Mouse (Mus musculus) heart, postnatal 10 days (tissue): ENCODE measurements around the gene Thap3. TPM values are rescaled to one million over a fixed set of nuclear protein-coding genes. Genes with fewer than 3 reads are reported as not detected.
"Not testable (repeated sequence)": the region's sequence is repeated elsewhere in the genome, so short reads cannot be mapped to it uniquely, and the experiment has no call there.

Source experiments
- DNase-seq, 2 experiments: peaks; one replicate each; pipeline ENCODE4 v3.0.0; 2021
- intact Hi-C: fragments of 180-260 bp; cut with DNase I; formaldehyde crosslinking; loops from one replicate; pipeline ENCODE4 v1.15.1; 2025
- total RNA-seq, 2 experiments: library from RNA; stranded (reverse); gene quantifications; 2 replicates each; pipeline ENCODE4 v1.2.3; 2021

Thap3 gene
- 10 to 100 TPM; 10.3 to 12.5 TPM for total RNA-seq

DNA sequence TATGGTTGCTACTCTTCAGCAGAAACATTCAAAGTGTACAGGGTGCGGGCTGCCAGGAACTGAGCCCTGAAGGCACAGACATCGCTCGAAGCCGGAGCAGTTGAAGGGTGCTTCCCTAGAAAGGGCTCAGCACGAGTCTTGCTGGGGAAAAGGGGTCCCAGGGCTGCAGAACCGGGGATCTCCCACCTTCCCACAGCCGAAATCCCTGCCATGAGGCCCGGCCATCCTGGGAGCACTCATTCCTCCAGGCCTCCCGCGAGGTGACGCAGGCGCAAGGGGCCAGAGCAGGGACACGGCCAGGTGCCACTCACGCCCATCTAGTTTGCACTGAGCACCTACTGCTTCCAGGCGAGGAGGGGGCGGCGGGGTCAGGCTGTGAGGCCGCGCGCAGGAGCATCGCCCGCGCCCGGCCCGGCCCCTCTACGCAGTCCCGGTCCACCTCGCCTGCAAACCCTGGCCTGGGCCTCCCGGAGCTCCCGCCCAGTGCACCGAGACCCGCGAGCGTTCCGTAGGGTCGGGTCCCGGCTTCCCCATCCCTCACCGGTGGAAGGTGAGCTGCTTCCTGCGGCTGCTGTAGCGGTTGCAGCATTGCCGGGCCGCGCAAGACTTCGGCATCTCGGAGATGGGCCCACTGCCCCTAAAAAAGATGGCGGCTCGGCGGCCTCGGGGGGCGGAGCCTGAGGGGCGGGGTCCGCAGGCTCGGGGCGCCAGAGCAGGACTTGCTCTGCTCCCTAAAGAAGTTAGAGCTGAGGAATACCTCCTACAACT, at the start of gene Thap3:
Thap3 (minus strand) TSS at position 656 of the 768 bp plus-strand sequence.
- DNase-seq, result peak; percentile 87 to 88
- intact Hi-C loops, result no loop called here

DNA sequence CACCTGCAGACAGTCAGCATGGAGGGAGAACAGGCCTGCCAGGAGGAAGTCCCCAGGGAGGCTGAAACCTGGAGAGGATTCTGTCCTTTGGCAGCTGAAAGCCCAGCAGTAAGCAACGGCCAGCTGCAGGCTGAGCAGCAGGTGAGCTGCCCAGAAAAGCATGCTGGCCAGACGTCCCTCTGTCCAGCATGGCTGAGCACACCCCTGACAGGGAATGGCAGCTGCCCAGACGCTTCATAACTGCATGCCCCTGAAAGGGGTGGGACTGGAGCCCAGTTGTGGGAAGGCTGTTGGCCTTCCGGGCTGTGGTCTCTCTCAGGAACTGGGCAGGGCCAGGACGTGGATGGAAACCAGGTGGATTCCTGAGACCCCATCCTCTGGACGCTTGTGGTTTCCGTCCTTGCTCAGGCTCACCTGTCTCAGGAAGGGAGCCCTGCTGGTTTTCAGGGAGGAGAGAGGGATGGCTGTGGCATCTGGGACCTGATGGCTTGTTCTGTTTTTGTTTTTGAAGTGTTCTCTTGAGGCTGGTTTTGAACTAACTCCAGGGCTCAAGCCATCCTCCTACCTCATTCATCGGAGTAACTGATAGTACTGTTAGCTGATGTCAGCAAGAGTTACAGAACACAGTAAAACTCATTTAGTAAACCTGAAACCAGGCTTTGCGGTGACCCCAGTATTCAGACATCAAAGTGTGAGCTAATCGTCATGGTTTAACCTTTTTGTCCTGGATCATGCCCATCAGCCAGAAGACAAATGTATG, 49.6 kb upstream of the Thap3 start, which contains the start of gene Tas1r1:
Tas1r1 (minus strand) TSS at position 344 of the 760 bp plus-strand sequence.
- DNase-seq, result no peak
- intact Hi-C loops, result loop anchor here (2.0 kb wide), 1 partner anchor 58 kb away; no protein-coding TSS in a partner anchor

DNA sequence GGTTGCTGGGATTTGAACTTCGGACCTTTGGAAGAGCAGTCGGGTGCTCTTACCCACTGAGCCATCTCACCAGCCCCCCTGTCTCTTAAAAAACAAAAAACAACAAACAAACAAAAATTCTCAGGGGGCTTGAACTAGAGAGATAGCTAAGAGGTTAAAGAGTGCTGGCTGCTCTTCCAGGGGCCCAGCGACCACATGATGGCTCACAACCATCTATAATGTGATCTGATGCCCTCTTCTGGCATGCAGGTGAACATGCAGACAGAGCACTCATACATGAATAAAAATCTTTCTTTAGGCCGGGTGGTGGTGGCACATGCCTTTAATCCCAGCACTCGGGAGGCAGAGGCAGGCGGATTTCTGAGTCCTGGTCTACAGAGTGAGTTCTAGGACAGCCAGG, 47.7 kb upstream of the Thap3 start:
- not testable (repeated sequence) for DNase-seq
- intact Hi-C loops, result loop anchor here (1.0 kb wide), 1 partner anchor 55 kb away; no protein-coding TSS in a partner anchor

DNA sequence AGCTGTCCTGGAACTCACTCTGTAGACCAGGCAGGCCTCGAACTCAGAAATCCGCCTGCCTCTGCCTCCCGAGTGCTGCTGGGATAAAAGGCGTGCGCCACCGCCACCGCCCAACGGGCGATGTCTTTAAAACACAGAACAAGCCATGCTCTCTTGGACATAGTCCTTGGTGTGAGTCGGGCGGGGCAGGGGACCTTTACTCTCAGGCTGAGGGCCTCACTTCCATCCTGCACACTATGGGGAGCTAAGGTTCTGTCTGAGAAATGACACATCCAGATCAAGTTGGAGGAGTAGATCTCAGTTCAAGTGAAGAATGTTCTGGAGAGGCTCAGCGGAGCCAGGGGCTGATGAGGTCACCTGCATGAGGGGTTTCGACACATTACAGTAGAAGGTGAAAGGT, 44.1 kb upstream of the Thap3 start:
- intact Hi-C loops, result no loop called here

DNA sequence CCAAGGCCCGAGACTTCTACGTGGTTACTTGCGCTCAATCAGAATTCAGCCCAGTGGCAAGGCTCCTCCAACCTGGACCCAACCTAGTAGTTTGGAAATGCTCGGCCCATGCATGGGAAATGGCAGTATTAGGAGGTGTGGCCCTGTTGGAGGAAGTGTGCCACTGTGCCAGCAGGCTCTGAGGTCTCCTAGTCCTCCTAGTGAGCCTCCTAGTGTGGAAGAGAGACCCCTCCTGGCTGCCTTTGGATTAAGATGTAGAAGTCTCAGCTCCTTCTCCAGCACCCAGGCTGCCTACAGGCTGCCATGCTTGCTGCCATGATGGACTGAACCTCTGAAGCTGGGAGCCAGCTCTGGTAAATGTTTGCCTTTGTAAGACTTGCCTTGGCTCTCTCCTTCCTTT, 41.2 kb upstream of the Thap3 start:
- intact Hi-C loops, result no loop called here
- no peak for DNase-seq

More for the DNA sequence above, 44.1 kb upstream of the Thap3 start:
- DNase-seq, result no peak

DNA sequence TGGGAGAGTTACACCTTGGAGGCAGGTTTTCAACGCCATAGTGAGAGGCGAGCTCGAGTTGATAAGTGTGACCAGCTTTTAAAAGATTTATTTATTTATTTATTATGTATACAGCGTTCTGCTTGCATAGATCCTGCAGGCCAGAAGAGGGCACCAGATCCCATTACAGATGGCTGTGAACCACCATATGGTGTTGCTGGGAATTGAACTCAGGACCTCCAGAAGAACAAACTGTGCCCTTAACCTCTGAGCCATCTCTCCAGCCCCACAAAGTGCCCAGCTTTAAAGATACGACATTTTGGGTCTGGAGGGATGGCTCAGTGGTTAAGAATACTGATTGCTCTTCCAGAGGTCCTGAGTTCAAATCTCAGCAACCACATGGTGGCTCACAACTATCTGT, 40.3 kb upstream of the Thap3 start:
- DNase-seq, result peak in 1 of 2 experiments; percentile 36
- intact Hi-C loops, result no loop called here

DNA sequence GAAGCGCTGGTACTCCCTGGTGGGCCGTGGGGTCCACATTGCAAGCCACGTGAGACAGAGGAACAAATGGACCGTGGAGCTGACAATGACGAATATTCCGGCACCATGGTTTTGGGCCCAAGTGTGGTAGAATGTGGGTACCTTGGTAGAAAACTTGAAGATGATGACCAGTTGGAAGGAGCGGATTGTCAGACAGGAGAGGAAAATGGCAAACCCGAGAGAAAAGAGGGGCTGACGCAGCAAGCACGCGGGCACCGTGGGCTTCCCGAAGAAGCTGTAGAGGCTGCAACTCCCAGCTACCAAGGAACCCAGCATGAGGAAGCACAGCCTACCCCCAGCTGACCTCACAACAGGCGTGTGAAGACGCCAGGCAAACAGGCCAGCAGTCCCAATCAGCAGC, 39.7 kb upstream of the Thap3 start:
- intact Hi-C loops, result no loop called here

DNA sequence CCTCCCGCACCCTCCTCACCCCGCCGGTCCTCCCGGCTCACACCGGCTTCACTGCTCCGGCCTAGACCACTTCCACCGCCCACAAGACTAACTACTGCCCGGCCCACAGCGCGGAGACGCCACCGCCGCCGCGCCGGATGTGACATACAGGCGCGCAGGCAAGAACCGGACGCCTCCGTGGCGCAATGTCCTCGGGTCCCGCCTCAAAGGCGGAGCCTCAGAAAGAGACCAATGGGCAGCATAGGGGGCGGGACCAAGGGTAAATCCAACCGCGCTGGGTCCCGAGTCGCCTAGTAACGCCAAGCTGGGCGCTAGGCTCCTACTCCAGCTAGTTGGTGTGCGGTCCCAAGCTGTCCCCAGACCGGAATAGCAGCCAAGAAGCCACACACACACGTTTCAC, 38.7 kb upstream of the Thap3 start, which contains the start of gene Zbtb48:
Zbtb48 (minus strand) TSS at position 148 of the 400 bp plus-strand sequence.
- peak; percentile 98 for DNase-seq
- intact Hi-C loops, result loop anchor here (2.0 kb wide), 1 partner anchor 17 kb away; no protein-coding TSS in a partner anchor

More for the DNA sequence above, 39.7 kb upstream of the Thap3 start:
- no peak for DNase-seq

DNA sequence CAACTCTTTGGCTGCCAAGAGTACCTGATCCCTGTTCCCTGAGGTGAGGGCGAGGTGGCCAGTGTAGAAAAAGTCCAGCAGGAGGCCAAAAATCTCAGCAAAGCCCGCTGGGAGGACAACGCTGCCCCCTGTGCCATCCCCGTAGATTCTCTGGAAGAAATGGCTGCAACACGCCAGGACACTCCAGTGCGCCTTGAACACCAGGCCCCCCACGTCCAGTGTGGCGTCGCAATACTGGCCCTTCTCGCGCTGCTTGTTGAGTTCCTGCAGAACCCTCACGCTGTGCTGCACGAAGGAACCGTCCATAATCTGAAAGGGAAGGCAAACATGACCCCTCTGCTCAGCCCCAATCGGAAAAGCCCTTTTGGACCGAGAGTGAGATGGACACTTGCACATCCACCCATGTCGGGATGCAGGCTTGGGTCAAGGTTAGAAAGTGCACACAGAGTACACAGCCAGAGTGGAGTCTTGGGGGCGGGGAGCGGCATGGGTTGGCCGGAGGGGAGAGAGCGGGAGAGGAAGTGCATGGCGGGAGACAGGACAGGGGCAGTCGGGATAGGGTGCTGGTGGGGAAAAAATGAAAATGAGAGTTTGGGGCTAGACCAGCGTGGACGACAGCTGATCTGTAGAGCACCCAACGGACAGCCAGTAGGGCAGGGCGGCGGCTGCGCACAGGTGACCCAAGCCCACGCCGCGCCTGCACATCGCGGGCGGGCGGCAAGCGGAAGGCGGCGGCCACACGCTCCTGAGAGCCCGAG, 38.1 kb upstream of the Thap3 start:
- intact Hi-C loops, result loop anchor here (2.0 kb wide), 1 partner anchor 16 kb away; no protein-coding TSS in a partner anchor
- peak in 1 of 2 experiments; percentile 63 for DNase-seq

DNA sequence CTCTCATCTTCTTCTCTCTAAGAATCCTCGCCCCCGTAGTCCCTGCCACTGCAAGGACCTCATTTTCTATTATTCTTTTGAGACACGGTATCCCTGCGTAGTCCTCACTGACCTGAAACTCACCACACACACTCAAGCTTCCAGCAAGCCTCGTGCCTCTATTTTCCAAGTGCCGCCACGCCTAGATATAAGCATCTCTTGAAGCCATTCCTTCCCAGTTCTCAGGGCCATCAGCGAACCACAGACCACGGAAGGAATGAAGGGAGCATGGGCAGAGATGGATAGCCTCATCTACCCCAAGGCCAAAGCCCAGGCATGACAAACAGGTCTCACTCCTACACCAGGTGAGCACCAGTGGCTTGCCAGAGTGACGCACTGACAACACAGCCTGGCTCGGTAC, 35.7 kb upstream of the Thap3 start:
- no peak for DNase-seq
- intact Hi-C loops, result no loop called here

DNA sequence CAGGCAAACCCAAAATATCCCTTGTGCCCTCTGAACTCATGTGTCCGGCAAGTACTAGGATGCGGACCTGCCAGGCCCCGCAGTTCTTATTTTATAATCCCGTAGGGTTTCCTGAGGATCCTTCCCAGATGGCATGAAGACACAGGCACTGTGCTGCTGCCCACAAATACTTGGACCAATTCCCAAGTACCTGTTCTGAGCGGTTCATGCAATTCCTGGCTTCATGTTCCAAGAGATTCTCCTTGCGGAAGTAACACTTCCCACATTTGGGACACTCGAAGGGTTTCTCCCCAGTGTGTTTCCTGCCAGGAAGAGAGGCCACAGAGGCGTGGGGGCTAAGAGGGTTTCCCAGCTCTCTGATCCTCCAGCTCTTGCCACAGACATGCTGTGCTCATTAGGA, 33.7 kb upstream of the Thap3 start:
- DNase-seq, result no peak
- intact Hi-C loops, result no loop called here

DNA sequence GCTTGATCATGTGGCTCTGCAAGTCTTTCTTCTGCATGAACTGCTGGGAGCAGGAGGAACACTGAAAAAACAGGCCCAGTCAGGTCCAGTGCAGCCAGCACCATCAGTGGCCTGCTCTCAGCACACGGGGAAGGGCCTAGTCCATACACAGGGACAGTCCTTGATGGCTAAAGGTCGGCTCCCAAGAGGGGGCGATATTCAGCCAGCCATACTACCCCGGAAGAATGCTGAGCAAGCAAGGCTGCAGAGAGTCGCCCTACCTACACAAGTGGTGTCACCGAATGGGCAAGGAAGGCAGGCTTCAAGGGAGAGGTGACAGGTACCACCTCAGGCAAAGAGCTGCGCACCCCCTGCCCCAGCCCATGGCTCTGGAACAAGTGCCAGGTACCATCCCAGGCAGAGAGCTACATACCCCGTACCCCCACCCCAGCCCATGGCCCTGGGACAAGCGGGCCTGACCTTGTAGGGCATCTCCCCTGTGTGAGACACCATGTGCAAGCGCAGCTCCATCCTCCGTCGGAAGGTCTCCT, 32.8 kb upstream of the Thap3 start:
- DNase-seq, result no peak
- intact Hi-C loops, result no loop called here

DNA sequence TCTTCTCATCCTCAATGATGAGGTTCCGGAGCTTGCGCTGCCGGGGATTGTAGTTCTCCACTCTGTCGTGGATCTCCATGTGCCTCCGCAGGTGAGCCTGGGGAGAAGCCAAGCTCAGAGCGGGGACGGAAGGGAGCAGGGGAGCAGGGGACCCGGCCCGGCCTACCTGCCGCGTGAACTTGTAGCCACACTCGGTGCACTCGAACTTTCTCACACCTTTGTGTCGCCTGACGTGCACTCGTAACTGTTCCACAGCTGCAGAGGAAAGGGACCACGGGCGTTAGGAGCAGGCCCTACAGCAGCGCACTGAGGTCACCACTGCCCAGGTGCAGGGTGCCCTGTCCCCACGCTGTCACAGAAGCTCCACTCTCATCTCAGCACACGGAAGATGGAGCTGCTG, 31.2 kb upstream of the Thap3 start:
- no peak for DNase-seq
- intact Hi-C loops, result no loop called here

DNA sequence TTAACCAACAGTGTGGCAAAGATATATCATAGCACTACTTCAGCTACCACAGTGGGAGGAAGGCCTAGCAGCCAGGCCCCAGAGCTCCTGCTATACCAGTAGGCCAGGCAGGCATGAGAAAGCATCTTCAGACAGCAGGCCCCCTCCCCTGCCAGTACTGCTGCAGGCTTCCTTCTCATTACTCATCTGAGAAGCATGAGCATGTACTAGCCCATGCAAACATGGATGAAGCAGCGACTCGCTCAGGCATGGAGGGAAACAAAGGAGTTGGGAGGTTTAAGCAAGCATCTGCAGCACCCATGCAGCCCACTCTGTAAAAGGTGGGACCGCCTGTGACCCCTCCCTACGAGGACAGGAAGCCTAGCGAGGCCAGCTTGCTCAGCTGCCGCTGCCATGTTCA, 30.3 kb upstream of the Thap3 start:
- no peak for DNase-seq
- intact Hi-C loops, result no loop called here

DNA sequence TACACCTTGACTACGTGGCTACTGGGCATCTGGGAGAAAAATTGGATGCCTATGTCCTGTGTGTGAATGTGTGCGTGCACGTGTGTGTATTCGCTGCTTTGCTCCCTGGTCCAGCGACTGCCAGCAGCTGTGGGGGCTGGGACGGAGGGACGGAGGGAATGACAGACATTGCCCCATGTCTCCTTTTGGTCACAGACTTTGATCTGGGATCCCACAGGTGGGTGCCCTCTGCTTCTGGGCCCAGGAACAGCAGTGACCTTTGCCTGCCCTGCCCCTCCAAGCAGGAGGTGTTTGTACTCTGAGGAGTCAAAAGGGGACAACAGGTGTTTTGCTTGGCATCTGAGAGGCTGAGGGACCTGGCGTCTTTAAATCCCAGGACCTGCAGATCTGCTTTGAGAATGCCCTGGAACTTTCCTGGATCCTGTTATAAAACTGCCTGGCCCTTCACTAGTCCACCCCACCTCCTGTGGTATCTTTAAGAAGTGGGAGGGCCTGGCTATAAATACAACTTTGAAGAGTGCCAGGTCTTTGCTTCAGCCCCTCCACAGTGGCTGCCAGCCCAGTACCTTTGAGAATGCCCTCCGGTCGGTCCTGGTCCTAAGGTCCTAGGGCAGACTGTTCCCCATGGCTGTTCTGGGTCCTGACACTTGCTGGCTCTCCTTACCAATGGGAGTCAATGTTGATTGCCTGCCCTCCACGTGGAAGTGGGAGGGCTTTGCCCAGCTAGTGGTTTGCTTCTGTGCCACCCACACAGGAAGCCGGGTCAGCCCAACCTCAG, 24.4 kb upstream of the Thap3 start:
- intact Hi-C loops, result no loop called here

DNA sequence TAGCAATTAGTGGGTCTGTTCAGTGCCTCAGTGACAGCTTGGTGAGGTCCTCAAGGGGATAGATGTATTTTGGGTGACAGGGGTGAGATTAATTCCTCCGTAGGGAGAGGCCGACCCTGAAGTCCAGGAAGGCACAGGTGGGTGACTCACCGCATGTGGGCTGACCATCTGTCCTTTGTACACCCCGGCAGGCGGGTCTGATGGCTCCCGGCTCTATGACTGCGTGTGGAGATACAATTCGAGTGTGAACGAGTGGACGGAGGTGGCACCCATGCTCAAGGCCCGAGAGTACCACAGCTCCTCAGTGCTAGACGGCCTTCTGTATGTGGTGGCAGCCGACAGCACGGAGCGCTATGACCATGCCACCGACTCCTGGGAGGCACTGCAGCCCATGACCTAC, 23.3 kb upstream of the Thap3 start:
- intact Hi-C loops, result no loop called here
- DNase-seq, result no peak

More for the DNA sequence above, 24.4 kb upstream of the Thap3 start:
- peak; percentile 69 to 75 for DNase-seq

DNA sequence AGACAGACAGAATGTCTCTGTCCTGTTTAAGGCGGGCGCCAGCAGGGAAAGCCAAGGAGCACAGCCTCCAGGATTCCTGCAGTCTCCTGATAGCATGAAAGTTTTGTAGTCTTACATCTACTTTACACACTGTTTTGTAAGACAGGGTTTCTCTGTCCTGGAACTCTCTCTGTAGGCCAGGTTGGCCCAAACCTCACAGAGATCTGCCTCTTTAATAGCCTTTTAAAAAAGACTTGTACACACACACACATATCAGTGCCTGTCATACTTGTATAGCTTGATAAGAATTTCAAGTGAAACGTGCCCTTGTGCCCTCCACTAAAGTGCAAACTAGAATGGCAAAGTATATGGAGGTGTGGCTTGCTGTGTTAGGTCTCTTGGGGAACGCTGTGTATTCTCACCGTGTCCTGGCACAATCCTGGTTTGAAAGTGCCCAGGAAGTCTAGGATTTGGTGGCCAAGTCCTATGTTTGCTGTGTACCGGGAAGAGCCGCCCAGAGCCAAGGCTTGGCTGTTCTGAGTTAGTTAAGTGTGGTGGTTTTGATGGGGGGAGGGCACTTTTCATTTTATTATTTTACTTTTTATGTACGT, 22.5 kb upstream of the Thap3 start:
- DNase-seq, result no peak
- intact Hi-C loops, result loop anchor here (2.0 kb wide), 1 partner anchor 16 kb away; the partner anchor contains the start of gene Zbtb48

DNA sequence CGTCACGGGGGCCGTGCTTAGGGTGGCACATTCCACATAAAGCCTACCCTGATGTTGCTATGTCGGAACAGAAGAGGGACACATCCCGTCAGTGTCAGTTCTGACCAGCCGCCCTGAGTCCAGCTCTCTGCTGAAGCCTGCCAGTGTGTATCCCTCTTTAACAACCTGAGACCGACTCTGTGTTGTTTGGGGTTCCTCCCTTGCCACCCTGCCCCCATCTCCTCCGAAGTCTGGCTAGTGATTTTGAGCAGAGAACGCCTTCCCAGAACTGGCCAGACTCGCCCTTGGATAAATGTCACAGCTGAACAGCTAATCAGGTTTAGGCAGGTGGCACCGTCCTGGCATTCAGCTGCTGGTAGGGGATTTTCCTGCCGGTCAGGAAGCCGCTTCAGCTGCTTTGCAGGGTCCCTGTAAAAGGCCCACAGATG, 21.9 kb upstream of the Thap3 start:
- intact Hi-C loops, result loop anchor here (2.0 kb wide), 1 partner anchor 16 kb away; the partner anchor contains the start of gene Zbtb48
- DNase-seq, result peak; percentile 50 to 67

DNA sequence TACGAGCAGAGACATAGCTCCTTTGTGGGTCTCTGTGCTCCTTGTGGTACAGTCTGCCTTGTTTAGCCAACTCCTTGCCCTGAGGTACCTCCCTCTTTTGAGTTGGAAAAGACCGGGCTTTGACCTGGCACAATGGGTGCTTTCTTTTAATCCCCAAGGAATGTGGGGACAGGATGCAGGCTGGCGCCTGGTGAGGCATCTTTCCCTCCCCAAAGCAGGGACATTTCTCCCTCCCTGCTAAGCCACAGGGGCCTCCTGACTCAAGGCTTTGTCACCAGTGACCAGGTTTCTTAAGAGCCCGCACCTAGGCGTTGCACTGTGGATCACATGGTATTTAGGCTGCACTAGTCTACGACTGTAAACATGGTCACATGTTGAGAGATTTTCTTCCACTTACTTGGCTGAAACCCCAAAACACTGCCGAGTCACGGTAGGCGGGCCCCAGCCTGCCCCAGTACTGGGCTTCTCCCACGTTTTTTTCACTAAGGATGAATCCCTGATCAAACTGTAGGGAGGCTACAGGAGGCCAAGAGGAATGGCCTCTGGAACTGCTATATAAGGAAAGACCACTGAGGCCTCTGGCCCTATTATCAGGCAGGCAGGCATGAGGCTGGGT, 21.4 kb upstream of the Thap3 start:
- intact Hi-C loops, result loop anchor here (2.0 kb wide), 1 partner anchor 17 kb away; the partner anchor contains the start of gene Zbtb48
- DNase-seq, result peak; percentile 53 to 60
